Mouse (Mus musculus) limb, embryonic 12.5 days (tissue): ENCODE measurements around the gene Gria2. TPM values are rescaled to one million over a fixed set of nuclear protein-coding genes. Genes with fewer than 3 reads are reported as not detected.

ENCODE experiments used
- ATAC-seq: fragments of 200-750 bp; cut with Nextera tagmentation; 2 replicates; pipeline ENCODE4 v1.8.0; 2017; ENCODE audit warnings: low read depth, moderate TSS enrichment; ENCODE audit not compliant: insufficient number of reproducible peaks, insufficient read depth, low FRiP score, low TSS enrichment
- H3K27ac ChIP-seq: fragments of 300-500 bp; sonication (generic); 2 replicates; pipeline ENCODE4 v1.5.1; 2016; ENCODE audit warnings: mild to moderate bottlenecking, moderate library complexity
- H3K27me3 ChIP-seq: fragments of 300-500 bp; sonication (generic); 2 replicates; pipeline ENCODE4 v1.6.1; 2016; ENCODE audit warnings: mild to moderate bottlenecking, moderate library complexity
- H3K36me3 ChIP-seq: fragments of 300-500 bp; sonication (generic); 2 replicates; pipeline ENCODE4 v1.6.1; 2016; ENCODE audit warnings: mild to moderate bottlenecking, moderate library complexity
- H3K4me1 ChIP-seq: fragments of 300-500 bp; sonication (generic); replicated peaks from 2 replicates; pipeline ENCODE4 v1.6.1; 2016
- H3K4me2 ChIP-seq: fragments of 300-500 bp; sonication (generic); 2 replicates; pipeline ENCODE4 v1.6.1; 2016; ENCODE audit warnings: mild to moderate bottlenecking, moderate library complexity
- H3K4me3 ChIP-seq: fragments of 300-500 bp; sonication (generic); replicated peaks from 2 replicates; pipeline ENCODE4 v1.5.1; 2016; ENCODE audit warnings: mild to moderate bottlenecking
- H3K9ac ChIP-seq: fragments of 300-500 bp; sonication (generic); replicated peaks from 2 replicates; pipeline ENCODE4 v1.6.1; 2016; ENCODE audit warnings: mild to moderate bottlenecking, moderate library complexity
- H3K9me3 ChIP-seq: fragments of 300-500 bp; sonication (generic); 2 replicates; pipeline ENCODE4 v1.6.1; 2016; ENCODE audit warnings: mild to moderate bottlenecking, moderate library complexity
- WGBS: fragments of 180-500 bp; shearing (Covaris S2); methylation state at CpG from one replicate; pipeline ENCODE4 v1.1.7; 2016; 5-methylcytosine and 5-hydroxymethylcytosine counted together
- polyA plus RNA-seq: library from polyadenylated mRNA; unstranded; fragments of >200 nt; fragmentation: Nextera tagmentation; extraction: Ambion mirVana; gene quantifications from 2 replicates; pipeline ENCODE4 v1.2.1, GENCODE M21; 2016

The Gria2 gene
- polyA plus RNA-seq, 1 experiment from 2014 or later = 3.5 TPM

GRCm38 (mm10) chr3:80801827-80802310 lies 766 bp downstream of the Gria2 start:
- 21% methylated on average over 6 of the region's 6 CpGs for WGBS
- Histone ChIP-seq H3K4me2 (peak overlapping the region; percentile 94), H3K9ac (no peak overlapping the region), H3K4me1 (peaks cover 23% of the 10 kb centered on the region), H3K4me3 (peak overlapping the region; percentile 47), H3K36me3 (no peaks in the 10 kb centered on the region), H3K9me3 (no peaks in the 10 kb centered on the region), H3K27me3 (peaks cover 29% of the 10 kb centered on the region), H3K27ac (no peak overlapping the region)
- ATAC-seq = no peak

GRCm38 (mm10) chr3:80800995-80801826 lies 1.4 kb downstream of the Gria2 start:
- Histone ChIP-seq H3K4me1 (peaks cover 23% of the 10 kb centered on the region), H3K4me3 (peak overlapping the region; percentile 47), H3K9me3 (no peaks in the 10 kb centered on the region), H3K27ac (no peak overlapping the region), H3K36me3 (no peaks in the 10 kb centered on the region), H3K4me2 (peak overlapping the region; percentile 94), H3K27me3 (peaks cover 29% of the 10 kb centered on the region), H3K9ac (peak overlapping the region; percentile 44; the same call in 1 of the 2 replicates)
- ATAC-seq = no peak
- WGBS = 10% methylated on average over 33 of the region's 33 CpGs

GRCm38 (mm10) chr3:80800299-80800994 lies 2.2 kb downstream of the Gria2 start:
- ATAC-seq = no peak
- H3K36me3 ChIP-seq = no peaks in the 10 kb centered on the region
- peak overlapping the region; percentile 94 for H3K4me2 ChIP-seq
- H3K27me3 ChIP-seq = peaks cover 29% of the 10 kb centered on the region
- 2% methylated on average over 29 of the region's 29 CpGs for WGBS
- peaks cover 23% of the 10 kb centered on the region for H3K4me1 ChIP-seq
- H3K27ac ChIP-seq = no peak overlapping the region
- peak overlapping the region; percentile 44 for H3K9ac ChIP-seq
- H3K4me3 ChIP-seq = peak overlapping the region; percentile 47
- H3K9me3 ChIP-seq = no peaks in the 10 kb centered on the region

GRCm38 (mm10) chr3:80797935-80798334 lies 4.7 kb downstream of the Gria2 start:
- no peak for ATAC-seq
- no peak overlapping the region for H3K4me2 ChIP-seq
- 77% methylated on average over 1 of the region's 1 CpGs for WGBS
- peaks cover 21% of the 10 kb centered on the region for H3K4me1 ChIP-seq
- peaks cover 29% of the 10 kb centered on the region for H3K27me3 ChIP-seq
- no peak overlapping the region for H3K27ac ChIP-seq
- no peaks in the 10 kb centered on the region for H3K9me3 ChIP-seq
- no peaks in the 10 kb centered on the region for H3K36me3 ChIP-seq
- H3K4me3 ChIP-seq = no peak overlapping the region
- H3K9ac ChIP-seq = no peak overlapping the region

GRCm38 (mm10) chr3:80796764-80797163 lies 5.9 kb downstream of the Gria2 start:
- ATAC-seq = no peak
- Histone ChIP-seq H3K9ac (no peak overlapping the region), H3K27ac (no peak overlapping the region), H3K27me3 (peaks cover 19% of the 10 kb centered on the region), H3K9me3 (no peaks in the 10 kb centered on the region), H3K4me3 (no peak overlapping the region), H3K4me2 (no peak overlapping the region), H3K36me3 (no peaks in the 10 kb centered on the region), H3K4me1 (peaks cover 16% of the 10 kb centered on the region)

- no peak overlapping the region for H3K4me3 ChIP-seq
- no peak overlapping the region for H3K4me2 ChIP-seq
- H3K27me3 ChIP-seq = peaks cover 4% of the 10 kb centered on the region
- ATAC-seq = no peak
- no peak overlapping the region for H3K27ac ChIP-seq
- H3K9me3 ChIP-seq = no peaks in the 10 kb centered on the region
- H3K9ac ChIP-seq = no peak overlapping the region
- peaks cover 3% of the 10 kb centered on the region for H3K4me1 ChIP-seq
- 88% methylated on average over 2 of the region's 2 CpGs for WGBS
- no peaks in the 10 kb centered on the region for H3K36me3 ChIP-seq
These were observed 7.4 kb downstream of the Gria2 start for GRCm38 (mm10) chr3:80795284-80795683.

- ATAC-seq = no peak
- no peak overlapping the region for H3K9ac ChIP-seq
- H3K36me3 ChIP-seq = no peaks in the 10 kb centered on the region
- no peaks in the 10 kb centered on the region for H3K27me3 ChIP-seq
- H3K4me2 ChIP-seq = no peak overlapping the region
- 60% methylated on average over 3 of the region's 3 CpGs for WGBS
- no peak overlapping the region for H3K4me3 ChIP-seq
- H3K4me1 ChIP-seq = no peaks in the 10 kb centered on the region
- H3K9me3 ChIP-seq = no peaks in the 10 kb centered on the region
- H3K27ac ChIP-seq = no peak overlapping the region
These were observed 15.4 kb downstream of the Gria2 start for GRCm38 (mm10) chr3:80787116-80787744.

- no peak overlapping the region for H3K9ac ChIP-seq
- no peak for ATAC-seq
- H3K4me1 ChIP-seq = no peaks in the 10 kb centered on the region
- no peak overlapping the region for H3K27ac ChIP-seq
- H3K4me2 ChIP-seq = no peak overlapping the region
- no peaks in the 10 kb centered on the region for H3K9me3 ChIP-seq
- H3K27me3 ChIP-seq = no peaks in the 10 kb centered on the region
- no peaks in the 10 kb centered on the region for H3K36me3 ChIP-seq
- no peak overlapping the region for H3K4me3 ChIP-seq
These were observed 21.5 kb downstream of the Gria2 start for GRCm38 (mm10) chr3:80781144-80781530.

GRCm38 (mm10) chr3:80780383-80781143 lies 22.1 kb downstream of the Gria2 start:
- Histone ChIP-seq H3K36me3 (no peaks in the 10 kb centered on the region), H3K9ac (no peak overlapping the region), H3K27me3 (no peaks in the 10 kb centered on the region), H3K4me3 (no peak overlapping the region), H3K4me2 (no peak overlapping the region), H3K4me1 (no peaks in the 10 kb centered on the region), H3K9me3 (no peaks in the 10 kb centered on the region), H3K27ac (no peak overlapping the region)
- ATAC-seq = no peak
- 79% methylated on average over 4 of the region's 4 CpGs for WGBS

- WGBS = 77% methylated on average over 2 of the region's 2 CpGs
- Histone ChIP-seq H3K4me2 (no peak overlapping the region), H3K4me3 (no peak overlapping the region), H3K4me1 (no peaks in the 10 kb centered on the region), H3K9ac (no peak overlapping the region), H3K27me3 (no peaks in the 10 kb centered on the region), H3K36me3 (no peaks in the 10 kb centered on the region), H3K27ac (no peak overlapping the region), H3K9me3 (no peaks in the 10 kb centered on the region)
- no peak for ATAC-seq
These were observed 26.0 kb downstream of the Gria2 start for GRCm38 (mm10) chr3:80776628-80777027.

GRCm38 (mm10) chr3:80775971-80776370 lies 26.7 kb downstream of the Gria2 start:
- Histone ChIP-seq H3K9me3 (no peaks in the 10 kb centered on the region), H3K4me2 (no peak overlapping the region), H3K9ac (no peak overlapping the region), H3K27ac (no peak overlapping the region), H3K36me3 (no peaks in the 10 kb centered on the region), H3K4me3 (no peak overlapping the region), H3K4me1 (no peaks in the 10 kb centered on the region), H3K27me3 (no peaks in the 10 kb centered on the region)
- no peak for ATAC-seq
- WGBS = 93% methylated on average over 4 of the region's 4 CpGs
